Mouse (Mus musculus): ENCODE data around the gene Mrpl24.

DNA sequence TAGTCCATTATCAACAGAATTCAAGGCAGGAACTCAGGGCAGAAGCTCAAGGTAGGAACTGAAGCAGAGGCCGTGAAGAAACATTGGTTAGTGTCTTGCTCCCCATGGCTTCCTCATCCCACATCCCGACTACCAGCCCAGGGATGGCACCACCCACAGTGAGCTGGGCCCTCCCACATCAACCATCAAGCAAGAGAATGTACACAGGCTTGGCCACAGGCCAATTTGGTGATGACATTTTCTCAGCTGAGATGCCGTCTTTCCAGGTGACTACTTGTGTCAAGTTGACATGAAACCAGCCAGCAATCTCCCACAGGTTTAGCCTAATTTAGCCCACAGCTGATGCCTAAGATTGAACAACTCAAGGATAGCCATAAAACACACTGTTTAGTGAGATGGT, 20.0 kb upstream of the Mrpl24 start:
- TF ChIP-seq MXI1 (IDR thresholded peaks at IDR 0.05; ENCODE audit: low read depth, low read length) (no peak), EP300 (IDR thresholded peaks at IDR 0.05; ENCODE audit: low read length) (no peak)
